Mouse (Mus musculus): ENCODE results near the gene Fgr.

Gene Fgr

DNA sequence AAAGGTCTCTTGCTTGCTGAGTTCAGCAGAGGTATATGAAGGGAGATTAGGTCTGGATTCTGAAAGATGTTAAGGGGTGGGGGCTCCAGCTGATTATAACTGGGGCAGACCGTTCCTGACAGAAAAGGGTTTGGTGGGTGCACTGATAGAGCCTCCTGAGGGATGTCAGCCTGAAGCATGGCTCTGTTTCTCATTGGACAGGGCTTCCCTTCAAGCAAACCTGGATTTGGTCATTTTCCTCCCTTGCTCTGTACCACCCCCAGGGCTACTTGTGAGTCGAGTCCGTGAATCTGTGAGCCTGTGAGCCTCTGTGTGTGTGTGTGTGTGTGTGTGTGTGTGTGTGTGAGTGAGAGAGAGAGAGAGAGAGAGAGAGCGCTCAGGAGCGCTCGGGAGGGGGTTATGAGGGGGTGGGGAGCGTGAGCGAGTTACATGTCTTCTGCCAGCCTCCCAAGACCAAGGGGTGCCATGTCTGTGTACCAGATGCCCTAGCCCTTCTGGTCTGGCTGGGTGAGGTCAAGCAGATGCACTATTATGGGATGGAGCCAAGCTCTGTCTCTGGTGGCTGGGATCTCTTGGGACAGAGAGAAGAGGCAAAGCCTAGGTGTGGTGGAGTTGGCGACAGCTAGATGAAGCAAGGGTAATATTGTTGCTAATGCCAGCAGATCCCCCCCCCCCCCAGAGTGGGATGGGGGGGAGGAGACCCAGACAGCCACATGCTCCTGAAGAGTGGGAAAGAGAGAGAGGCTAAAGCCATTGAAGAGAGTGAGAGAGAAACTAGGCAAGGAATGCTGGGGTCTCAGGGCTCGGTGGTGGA lies 41.2 kb downstream of the Fgr start:
- no peak for DNase-seq (ENCODE audit: low spot score)

DNA sequence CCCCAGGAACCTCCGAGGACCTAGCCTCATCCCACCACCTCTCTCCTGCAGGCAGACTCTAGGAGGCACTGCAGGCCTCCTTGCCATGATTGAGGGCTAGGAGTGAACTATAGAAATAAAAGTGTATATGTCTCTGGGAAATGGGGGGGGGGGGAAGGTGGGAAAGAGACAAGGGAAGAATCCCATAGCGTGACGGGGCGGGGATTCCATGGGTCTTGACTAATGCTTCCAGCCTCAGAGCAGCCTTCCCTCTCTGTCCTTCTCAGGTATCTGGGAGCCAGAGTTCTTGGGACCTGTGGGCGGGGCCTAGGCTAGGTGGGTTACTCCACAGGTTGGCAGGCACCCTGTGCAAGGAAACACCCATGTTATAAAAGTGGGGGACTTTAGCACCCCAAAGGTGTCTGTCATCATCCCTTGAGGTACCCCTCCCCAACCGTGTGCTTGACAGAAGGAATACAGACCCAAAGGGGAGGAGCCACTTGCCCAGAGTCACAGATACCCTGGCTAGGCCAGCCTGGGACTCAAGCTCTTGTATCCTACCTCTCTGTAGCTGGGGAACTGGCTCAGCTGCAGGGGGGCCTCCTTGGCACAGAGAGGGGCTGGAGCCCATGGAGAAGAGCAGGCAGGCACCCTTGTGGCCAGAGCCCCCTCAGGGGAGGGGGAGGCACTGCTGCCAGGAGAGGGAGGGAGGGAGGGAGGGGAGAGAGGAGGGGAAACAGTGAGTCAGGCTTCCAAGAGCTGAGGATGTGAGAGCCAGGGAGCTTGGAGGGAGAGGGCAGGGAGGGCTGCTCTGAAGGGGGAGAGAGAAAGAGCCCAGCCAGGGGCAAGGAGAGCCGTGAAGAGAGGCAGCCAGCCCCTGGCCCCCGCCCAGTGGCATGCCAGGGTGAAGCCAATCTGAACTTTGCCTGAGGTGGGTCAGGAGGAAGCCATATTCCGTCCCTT lies 42.1 kb downstream of the Fgr start:
- DNase-seq (ENCODE audit: low spot score), result no peak

DNA sequence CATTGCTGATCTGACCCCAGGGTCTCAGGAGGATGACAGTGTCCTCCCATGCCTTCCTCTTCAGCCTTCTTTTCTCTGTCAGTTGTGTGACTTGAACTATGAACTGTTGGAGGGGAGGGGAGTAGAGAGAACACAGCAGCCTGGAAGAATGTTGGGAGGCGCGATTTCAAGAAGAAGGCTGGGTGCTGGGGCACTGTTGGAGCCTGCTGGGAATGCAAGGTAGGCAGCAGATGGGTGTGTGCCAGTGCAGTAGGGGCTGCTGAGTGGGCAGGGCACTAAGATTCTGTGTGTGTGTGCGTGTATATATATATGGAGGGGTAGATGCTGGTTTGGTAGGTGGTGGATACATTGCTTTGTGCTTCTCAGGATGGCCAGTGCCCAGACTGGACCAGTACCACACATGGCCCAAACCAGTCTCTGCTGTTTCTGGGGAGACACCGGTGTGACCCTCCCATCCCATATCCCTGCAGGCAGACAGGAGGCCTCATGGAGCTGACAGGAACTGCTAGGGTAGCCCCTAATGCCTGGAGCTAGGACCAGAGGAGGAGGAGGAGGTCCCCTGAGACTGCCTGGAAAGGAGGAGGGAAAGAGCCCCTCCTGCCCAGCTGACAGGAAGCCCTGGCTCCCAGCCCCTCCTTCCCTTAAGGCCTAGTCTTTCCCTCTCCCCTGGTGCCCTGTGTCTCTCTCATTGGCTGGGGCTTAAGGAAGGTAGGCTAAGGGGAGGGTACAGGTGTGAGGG lies 43.0 kb downstream of the Fgr start:
- no peak for DNase-seq (ENCODE audit: low spot score)

DNA sequence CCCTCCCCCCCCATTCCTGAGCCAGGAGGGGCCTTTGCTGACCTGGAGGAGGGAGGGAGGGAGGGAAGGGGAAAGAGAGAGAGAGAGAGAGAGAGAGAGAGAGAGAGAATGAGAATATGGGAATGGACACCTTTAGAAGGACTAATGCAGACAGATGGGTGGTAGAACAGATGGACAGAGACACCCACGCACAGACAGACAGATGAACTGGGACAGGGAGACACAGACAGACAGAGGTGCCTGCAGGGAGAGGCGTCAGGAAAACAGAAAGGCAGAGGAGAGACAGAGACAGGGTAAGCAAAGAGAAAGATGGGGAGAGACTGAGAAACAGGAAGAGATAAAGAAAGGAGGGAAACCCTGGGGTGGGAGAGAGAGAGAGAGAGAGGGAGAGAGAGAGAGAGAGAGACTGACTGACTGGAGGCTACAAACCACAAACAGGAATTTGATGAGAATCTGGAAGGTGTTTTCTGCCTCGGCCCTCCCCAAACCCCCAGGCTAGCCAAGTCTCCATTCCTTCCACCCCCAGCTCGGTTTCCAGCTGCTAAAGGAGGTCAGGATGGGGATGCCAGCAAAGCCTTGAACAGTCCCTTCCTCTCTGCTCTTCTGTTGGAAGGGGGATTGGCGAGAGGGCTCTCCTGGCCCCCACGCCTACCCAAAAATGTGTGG lies 43.8 kb downstream of the Fgr start:
- no peak for DNase-seq (ENCODE audit: low spot score)

DNA sequence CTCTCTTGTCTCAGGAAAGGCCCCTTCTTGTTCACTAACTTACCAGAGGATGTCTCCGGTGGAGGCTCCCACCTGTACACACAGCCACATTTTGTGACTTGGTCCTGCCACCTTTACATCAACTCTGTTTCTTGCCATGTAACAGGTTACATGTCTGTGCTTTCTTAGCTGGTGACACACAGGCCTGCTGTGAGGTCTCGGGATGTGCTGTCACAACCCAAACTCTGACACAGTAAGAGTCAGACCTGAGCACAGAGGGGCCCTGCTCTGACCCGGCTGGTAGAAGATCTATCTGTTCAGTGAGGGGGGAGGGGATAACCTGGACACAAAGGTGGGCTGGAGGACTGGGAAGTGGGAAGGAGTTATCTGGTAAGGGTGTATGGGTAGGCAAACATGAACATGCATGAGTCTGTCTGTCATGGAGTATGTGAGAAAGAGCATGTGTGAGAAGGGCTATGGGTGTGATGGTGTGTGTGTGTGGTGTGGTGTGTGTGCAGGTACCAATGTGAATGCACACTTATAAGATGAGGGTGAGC lies 44.4 kb downstream of the Fgr start:
- no peak for DNase-seq (ENCODE audit: low spot score)

DNA sequence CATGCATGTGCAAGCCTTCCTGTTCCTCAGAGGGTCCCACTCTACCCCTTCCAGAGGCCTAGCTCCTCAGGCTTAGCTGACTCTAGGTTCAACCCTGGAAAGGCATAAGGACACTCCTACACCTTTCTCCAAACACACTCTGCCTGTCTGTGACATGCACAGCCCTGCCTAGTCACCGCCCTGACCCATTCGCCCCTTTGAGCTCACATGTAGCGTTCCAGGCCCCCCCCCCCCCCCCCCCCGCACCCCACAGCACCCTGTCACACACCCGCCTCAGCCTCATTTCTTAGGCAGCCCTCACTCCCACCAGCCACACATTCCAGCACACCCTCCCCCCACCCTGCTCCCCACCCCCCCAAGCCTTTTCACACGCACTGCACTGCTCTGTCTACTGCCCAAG lies 46.8 kb downstream of the Fgr start:
- DNase-seq (ENCODE audit: low spot score), result no peak

DNA sequence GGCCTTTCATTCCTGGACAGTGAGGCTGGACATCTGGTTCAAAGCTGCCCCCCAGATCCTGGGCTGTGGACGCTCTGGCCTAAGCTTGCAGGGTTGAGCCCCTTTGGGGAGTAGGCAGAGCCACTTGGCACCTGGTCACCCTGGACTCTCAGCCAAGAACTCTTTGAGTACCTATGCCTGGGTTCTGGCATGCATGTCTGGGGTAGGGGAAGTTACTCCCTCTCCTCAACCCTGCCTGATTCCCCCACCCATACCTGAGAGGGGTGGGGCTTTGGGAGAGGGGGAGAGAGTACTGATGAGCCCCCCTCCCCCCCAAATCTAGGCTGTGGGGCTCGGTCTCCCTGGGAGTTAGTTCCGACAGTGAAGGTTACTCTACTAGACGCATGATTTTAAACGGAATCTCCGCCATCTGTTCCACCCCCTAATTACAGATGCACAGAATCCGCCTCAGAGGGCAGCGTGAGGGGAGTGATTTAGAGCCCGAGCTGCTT lies 47.3 kb downstream of the Fgr start:
- DNase-seq (ENCODE audit: low spot score), result no peak

DNA sequence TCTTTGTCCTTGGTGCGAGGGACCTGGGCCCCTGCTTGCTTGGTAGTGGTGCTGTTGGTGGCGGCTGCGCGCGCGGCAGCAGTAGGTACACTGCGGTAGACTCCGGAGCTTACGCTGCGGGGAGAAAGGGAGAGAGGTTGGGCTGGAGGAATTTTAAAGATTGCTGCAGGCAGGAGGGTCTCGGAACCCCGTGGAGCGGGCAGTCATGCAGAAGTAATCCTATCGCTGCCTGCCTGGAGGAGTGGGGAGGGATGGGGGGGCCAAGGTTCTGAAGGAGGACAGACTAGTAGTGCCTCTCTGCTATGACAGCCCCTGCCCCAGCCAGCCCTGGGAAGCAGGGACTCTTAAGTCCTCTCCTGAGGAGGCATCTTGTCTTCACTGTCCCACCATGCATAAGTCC lies 48.3 kb downstream of the Fgr start:
- DNase-seq (ENCODE audit: low spot score), result no peak

DNA sequence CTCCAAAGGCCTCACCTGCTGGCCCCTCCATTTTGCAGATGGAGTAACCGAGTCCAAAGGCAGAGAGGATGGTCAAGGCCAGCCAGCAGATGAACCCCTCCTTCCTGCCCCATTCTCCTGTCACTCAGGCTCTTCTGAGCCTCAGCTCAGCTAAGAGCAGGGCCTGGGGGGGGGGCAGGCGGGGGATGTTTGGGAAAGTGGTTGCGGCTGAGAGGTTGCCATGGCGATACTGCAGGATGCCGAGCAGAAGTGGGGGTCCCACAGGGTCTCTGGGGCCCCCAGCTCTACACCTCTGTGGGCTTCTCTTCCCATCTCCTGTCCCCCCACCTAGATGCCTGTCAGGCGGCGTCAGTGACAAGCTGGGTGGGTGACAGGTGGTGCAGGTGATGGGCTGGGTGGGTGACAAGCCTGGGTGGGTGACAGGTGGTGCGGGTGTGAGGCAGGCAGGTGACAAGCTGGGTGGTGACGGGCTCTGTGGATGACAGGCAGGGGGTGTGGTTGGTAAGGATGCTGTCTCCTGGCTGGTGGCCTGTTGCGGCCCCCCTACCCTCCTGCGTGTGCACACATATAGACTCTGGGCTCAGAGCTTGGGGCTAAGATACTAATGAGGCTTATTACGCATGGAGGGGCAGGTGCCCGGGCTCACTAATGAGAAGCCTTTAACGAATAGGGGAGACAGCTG lies 49.2 kb downstream of the Fgr start:
- no peak for DNase-seq (ENCODE audit: low spot score)

DNA sequence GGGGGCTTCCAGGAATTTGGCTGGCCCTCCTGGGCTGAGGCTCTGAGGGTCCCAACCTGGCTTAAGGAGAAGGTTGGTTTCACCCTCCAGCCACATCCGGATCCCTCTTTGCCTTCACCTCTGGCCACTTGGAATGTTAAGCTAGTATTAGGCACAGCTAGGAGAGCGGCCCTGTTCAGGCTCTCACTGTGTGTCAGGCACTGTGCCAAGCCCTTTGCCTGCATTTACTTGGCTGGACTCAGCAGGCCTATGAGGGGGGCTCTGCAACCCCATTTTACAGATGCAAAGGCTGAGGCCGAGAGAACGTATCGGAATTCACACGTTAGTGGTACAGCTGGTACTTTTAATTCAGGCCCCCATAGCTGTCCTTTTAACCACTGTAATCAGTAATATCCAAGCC lies 49.7 kb downstream of the Fgr start:
- DNase-seq (ENCODE audit: low spot score), result no peak

DNA sequence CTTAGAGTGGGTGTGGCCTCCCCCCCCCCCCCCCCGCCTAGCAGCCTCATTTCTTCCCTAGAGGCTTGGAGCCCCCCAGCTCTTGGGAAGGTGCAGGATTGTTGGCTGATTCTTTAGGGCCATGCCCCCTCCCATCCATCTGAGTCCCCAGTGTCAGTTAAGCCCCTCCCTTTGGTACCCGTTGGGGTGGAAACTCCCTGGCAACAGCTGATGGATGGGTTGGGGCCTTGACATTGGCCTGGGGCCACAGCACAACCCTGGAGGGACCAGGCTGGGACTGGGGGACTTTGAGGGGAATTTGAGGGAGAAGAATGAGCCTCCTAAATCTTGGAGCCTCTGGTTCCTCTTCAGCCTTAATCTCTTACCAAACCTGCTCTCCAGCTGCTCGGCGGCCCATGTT lies 50.5 kb downstream of the Fgr start:
- DNase-seq (ENCODE audit: low spot score), result no peak

DNA sequence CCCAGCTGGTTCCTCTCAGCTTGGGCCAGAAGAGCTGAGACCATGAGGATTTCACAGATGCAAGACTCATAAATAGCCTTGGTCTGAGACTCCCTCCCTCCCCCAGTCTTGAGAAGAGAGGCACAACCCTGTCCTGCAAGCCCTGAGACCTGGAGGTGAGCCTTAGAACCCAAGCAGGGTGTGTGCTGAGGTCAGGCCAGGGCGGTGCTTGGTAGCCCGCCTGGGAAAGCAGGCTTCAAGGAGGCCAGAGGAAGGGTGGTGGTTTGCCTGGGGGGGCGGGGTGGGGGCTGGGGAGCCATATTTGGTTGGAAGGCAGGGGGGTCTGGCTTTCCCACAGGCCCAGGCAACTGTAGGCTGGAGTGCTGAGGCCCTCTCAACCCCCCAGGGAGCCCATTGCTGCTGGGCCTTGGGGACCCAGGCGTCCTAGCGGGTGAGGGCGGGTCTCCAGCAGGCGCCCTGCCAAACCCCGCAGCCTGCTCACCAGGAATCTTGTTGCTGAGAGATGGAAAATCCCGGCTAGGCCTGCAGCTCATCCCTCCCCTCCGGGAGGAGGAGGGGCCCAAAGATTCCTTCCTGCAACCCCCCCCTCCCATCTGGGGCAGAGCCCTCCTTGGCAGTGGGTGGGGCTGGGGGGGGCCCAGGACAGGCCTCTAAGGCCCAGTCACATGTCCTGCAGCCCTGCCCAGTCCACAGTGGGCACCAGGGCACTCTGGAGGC lies 51.2 kb downstream of the Fgr start:
- no peak for DNase-seq (ENCODE audit: low spot score)

DNA sequence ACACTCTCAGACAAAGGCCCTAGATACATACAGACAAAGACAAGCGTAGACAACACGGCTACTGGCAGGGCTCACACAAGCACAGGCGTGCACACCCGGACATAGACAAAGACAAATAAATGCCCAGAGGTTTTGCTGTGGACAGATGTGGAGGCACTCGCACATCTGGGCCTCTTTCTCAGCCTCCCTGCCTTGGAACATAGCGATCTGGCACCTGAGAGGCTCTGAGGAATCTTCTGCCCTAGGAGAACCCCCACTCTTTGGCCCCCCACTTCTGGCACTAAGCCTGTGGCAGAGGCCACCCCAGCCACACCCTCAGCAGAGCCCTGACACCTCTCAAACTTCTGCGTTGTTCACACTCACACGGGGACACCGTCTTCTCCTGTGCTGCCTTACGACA lies 52.4 kb downstream of the Fgr start:
- no peak for DNase-seq (ENCODE audit: low spot score)

DNA sequence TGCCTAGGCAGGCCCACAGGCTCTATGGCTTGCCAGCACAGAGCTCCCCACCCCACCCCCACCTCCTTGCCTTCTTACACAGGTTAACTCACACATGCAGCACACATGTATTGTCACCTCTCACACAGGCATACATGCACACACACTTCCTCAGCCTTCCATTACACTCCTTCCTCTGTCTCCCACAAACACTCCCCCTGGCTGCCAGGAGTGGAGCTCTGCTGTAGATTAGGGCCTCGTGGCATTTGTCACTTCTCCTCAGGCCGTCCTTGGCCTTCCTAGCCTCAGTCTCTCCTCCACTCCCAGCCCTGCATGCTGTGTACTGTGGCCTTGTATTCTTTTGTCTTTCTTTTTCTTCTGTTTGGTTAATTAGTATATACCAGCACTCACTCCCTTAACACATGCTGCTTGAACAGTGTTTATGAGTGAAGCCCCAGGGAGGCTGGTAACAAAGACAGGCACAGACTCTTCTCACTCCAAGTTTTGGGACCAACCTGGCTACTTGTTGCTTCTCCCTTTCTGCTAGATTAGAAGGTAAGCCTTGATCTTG lies 53.0 kb downstream of the Fgr start:
- no peak for DNase-seq (ENCODE audit: low spot score)

DNA sequence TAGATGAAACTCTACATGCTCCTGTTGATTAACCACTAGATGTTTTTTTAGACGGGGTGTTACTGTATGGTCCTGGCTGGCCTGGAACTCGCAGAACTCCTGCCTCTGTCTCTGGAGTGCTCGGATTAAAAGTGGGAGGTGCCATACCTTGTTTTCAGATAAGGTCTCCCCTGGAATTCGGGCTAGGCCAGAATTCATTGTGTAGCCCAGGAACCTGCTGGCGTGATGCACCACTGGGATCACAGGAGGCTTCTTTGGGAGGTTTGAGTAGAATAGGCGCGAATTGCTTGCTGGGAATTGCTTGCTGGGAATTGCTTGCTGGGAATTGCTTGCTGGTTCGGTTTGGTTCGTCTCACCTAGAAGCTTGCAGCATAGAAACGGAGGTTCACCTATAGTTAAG lies 53.8 kb downstream of the Fgr start:
- no peak for DNase-seq (ENCODE audit: low spot score)

DNA sequence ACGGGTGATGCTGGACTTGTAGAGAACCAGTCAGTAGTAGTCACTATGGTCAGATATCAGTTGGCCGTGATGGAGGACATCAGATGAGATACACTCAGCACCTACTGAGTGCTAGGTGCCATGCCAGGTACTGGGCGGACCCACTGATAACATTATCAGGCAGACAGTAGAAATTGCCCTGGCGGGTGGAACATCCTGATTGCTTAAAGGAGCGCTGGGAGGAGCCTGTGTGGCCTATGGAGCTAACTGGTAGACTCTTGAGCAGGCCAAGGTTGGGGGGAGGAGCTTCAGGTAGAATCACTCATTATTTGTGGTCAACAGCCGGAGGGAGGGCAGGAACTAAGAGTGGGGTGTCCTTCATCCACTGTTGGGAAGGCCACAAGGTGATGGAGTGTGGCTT lies 54.3 kb downstream of the Fgr start:
- no peak for DNase-seq (ENCODE audit: low spot score)

DNA sequence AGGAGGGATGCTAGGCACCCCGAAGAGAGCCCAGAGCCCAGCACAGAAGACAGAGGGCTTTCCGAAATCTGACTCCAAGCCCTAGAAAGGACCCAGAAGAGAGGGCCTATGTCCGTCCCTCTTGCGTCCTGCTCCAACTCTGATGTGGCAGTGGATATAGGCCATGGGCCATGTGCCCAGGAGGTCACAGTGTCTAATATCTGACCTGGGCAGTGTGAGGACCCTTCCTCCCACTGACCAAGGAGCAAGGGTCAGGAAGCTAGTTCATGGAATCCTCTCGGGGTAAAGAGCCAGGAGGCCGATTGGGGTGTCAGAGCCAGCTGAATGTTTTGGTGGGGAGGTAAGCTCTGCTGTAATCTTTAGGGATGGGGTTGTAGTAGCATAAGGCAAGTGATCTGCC lies 55.0 kb downstream of the Fgr start:
- DNase-seq (ENCODE audit: low spot score), result no peak

DNA sequence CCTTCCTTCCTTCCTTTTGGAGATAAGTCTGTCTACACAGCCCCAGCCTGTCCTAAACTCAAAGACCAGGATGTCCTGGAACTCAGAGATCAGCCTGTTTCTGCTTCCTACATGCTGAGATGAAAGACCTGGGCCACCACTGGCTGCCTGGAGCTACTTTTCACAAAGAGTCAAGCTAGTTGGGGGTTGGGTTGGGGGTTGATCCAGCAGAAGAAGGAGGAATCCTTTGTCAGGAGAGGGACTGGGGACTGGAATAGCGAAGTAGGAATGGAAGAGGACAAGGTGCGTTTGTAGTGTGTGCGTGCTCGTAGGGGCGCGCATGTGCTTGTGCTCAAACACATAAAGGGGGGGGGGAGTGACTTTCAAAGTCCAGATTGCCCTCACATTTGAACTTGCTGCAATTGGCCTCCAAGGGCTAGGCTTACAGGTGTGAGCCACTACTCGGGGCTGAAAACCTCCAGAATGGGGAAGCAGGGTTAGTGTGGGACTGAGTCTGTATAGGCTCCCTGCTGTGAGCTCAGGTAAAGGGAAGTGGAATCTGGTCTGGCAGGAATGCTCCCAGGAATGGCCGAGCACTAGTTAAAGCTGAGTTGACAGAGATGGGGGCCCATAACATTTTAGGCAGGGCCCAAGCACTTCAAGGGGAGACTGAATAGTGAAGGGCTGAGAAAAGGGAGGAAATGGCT lies 58.7 kb downstream of the Fgr start:
- DNase-seq (ENCODE audit: low spot score), result no peak

DNA sequence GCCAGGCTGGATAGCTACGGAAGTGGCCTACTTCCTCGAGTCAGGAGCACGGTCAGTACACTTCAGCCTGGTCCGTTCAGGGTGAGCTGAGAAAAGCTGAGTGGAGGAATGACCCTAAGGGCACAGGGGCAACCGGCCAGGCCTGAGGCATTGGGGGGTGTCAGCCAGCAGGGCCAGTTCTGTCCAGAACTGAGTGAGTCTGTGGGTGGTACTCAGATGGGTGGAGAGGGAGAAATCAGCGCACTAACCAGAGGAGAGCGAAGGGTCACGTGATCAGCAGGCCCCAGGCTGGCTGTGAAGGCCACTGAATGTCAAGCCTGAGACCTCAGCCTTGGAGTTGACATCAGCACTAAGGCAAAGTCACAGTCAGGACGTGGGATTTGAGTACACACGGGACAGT lies 60.6 kb downstream of the Fgr start:
- DNase-seq (ENCODE audit: low spot score), result no peak
